Mouse (Mus musculus) colon, adult 2 months (tissue): ENCODE results near the gene Tagln3. TPM values are rescaled to one million over a fixed set of nuclear protein-coding genes. Genes with fewer than 3 reads are reported as not detected.

Experiments
- polyA plus RNA-seq: library from polyadenylated mRNA; depleted of rRNA; stranded (reverse); fragments of >200 nt; gene quantifications from 2 replicates; pipeline ENCODE4 v1.2.3, GENCODE M21; 2012; rRNA removed

Tagln3 gene
- 2.0 and 2.5 TPM in 2 replicates for polyA plus RNA-seq

DNA sequence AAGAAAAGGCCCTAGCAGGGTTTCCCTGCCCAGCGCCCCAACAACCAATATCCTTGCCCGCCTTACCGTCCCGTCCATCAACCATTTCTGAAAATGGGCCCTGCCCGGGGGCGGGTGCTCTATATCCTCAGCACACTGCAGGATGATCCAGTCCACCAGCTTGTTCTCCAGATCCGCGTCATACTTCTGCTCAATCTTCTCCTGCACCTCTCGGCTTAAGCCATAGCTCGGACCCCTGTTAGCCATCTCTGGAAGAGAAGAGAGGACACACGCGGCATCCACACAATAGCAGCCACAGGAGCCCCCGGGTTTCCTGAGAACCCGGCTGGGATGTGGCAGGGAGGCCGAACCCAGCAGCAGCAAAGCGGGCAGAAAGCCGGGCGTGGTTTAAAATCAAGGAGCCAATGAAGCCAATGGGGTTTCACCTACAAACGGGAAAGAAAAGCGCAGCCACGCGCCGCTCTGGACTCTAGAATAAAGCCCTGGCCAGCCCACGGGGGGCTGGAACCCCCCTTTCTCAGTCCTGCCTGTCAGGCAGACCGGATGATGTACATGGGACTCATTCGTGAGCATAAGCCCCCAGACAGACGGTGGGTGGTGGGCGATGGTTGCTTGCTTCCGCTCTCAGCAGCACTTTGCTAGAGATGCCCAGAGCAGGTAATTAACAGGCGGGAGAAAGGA, at the start of gene Tagln3:
Gene Tagln3 (minus strand): TSS at position 548 of the 681 bp plus-strand sequence.

DNA sequence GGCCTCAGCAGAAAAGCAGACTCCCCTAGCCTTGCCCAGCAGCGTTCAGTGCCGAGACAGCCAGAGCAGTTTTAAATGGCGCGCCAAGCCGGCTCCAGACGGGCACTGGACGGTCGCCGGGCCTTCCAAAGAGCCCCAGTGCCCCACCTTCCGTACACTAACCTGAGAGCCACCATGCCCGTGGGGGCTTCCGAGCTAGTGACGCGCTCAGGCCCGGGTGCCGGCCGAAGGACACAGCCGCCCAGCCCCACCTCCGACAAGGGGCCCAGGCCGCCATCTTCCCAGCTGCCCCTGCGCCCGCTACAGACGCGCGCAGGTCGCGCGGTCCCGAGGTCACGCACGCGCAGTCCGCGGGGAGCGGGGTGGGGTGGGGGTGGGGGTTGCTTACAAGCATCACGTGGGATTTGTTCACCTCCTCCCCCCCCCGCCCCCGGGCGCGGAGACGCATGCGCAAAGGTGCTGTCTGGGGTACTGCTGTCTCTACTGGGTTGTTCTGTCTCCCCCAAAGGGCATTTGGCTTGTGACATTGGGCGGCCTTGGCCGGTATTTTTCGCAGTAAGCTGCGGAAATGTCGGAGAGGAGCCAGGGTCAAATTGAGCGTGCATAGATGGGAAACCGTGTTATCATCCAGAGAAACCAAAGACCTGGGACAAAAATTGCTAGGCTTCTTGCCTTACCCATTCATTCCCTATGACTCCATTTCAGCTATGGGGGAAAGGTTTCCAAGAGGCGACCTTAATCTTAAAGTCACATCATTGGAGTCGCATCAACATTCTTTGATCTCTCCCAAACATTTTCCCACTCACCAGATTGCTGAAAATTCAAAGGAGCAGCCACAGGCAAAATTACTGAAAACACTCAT, 18.4 kb upstream of the Tagln3 start, which contains the start of gene Abhd10:
Gene Abhd10 (minus strand): TSS at position 341 of the 862 bp plus-strand sequence.

DNA sequence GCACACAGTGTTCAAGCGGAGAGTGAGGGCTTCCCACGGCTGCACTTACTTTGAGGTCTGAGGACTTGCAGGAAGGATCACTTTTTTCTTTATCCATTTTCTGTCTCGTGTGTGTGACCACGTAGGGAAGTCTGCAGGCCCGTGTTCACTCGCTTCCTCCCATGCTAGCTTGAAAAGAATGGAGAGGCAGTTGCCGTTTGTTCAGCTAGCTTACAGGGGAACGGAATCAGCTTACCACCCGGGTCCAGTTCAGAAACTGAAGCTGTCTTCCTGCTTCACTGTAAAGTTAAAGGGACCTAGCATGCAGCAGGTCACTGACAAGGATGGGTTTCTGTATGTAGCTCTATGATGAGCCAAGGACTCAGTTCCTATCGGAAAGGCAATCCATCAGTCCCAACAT, 30.9 kb downstream of the Tagln3 start, which contains the start of gene Tmprss7:
Gene Tmprss7 (minus strand): TSS at position 101 of the 400 bp plus-strand sequence.

Other genes with a start within 250 kb of the Tagln3 start
- gene Gm609, start 231.6 kb downstream of the Tagln3 start, polyA plus RNA-seq: 1.7 and 3.3 TPM in 2 replicates
- not detected in 2 replicates for gene Gm17783, start 192.6 kb downstream of the Tagln3 start, polyA plus RNA-seq
- not detected in 2 replicates for gene Slc9c1, start 189.3 kb downstream of the Tagln3 start, polyA plus RNA-seq
- 0.09 and 0.12 TPM in 2 replicates for gene Gcsam, start 114.2 kb downstream of the Tagln3 start, polyA plus RNA-seq
- gene BC016579, start 70.5 kb downstream of the Tagln3 start, polyA plus RNA-seq: 4.0 and 5.5 TPM in 2 replicates
- 0.20 and 0.71 TPM in 2 replicates for gene Tmprss7, start 30.9 kb downstream of the Tagln3 start, polyA plus RNA-seq
- gene Abhd10, start 18.3 kb upstream of the Tagln3 start, polyA plus RNA-seq: 3.2 TPM in 2 replicates
- gene Phldb2, start 229.0 kb upstream of the Tagln3 start, polyA plus RNA-seq: 4.0 and 6.9 TPM in 2 replicates